Mouse (Mus musculus) v-Abl transformed pro-B cells (cell line): ENCODE measurements around the gene Syt15.

Experiments used
- in situ Hi-C, 2 experiments: fragments of 400-800 bp; cut with MboI; formaldehyde crosslinking; loops; one replicate each; pipeline ENCODE4 v1.15.1; 2025; ENCODE audit not compliant: unreplicated experiment in 2 of 2

Gene Syt15

GRCm38 (mm10) chr14:34219295-34219694, at the start of gene Syt15:
Gene Syt15, plus strand, starts transcription at chr14:34219595.
- in situ Hi-C loops, result no loop called here

- in situ Hi-C loops, result no loop called here
These were observed 48.3 kb upstream of the Syt15 start for GRCm38 (mm10) chr14:34171107-34171506.

GRCm38 (mm10) chr14:34179351-34179750, 40.0 kb upstream of the Syt15 start:
- in situ Hi-C loops, result no loop called here

GRCm38 (mm10) chr14:34183101-34183500, 36.3 kb upstream of the Syt15 start:
- in situ Hi-C loops, result no loop called here

GRCm38 (mm10) chr14:34188629-34189028, 30.8 kb upstream of the Syt15 start:
- in situ Hi-C loops, result loop anchor here in 1 of 2 experiments (5.0 kb wide), 1 partner anchor 41 kb away; no protein-coding TSS in a partner anchor

- in situ Hi-C loops, result no loop called here
These were observed 29.0 kb upstream of the Syt15 start for GRCm38 (mm10) chr14:34190361-34190760.

GRCm38 (mm10) chr14:34193879-34194278, 25.5 kb upstream of the Syt15 start:
- in situ Hi-C loops, result no loop called here

- in situ Hi-C loops, result no loop called here
These were observed 23.9 kb upstream of the Syt15 start for GRCm38 (mm10) chr14:34195466-34195865.

- in situ Hi-C loops, result no loop called here
These were observed 22.7 kb upstream of the Syt15 start for GRCm38 (mm10) chr14:34196706-34197105.

- in situ Hi-C loops, result no loop called here
These were observed 18.6 kb upstream of the Syt15 start for GRCm38 (mm10) chr14:34200738-34201230.

GRCm38 (mm10) chr14:34201231-34202035, 18.0 kb upstream of the Syt15 start, which contains the start of gene Gprin2:
Gene Gprin2, minus strand, starts transcription at chr14:34201653.
- in situ Hi-C loops, result no loop called here

GRCm38 (mm10) chr14:34207996-34208395, 11.4 kb upstream of the Syt15 start:
- in situ Hi-C loops, result no loop called here

GRCm38 (mm10) chr14:34208651-34209050, 10.7 kb upstream of the Syt15 start:
- in situ Hi-C loops, result no loop called here

GRCm38 (mm10) chr14:34209080-34209479, 10.3 kb upstream of the Syt15 start:
- in situ Hi-C loops, result no loop called here

- in situ Hi-C loops, result no loop called here
These were observed 9.5 kb upstream of the Syt15 start for GRCm38 (mm10) chr14:34209942-34210341.

- in situ Hi-C loops, result no loop called here
These were observed 3.8 kb upstream of the Syt15 start for GRCm38 (mm10) chr14:34215451-34216127.

GRCm38 (mm10) chr14:34219786-34220198, 397 bp downstream of the Syt15 start:
- in situ Hi-C loops, result no loop called here

- in situ Hi-C loops, result no loop called here
These were observed 1.0 kb downstream of the Syt15 start for GRCm38 (mm10) chr14:34220426-34220825.

GRCm38 (mm10) chr14:34221416-34222077, 2.2 kb downstream of the Syt15 start:
- in situ Hi-C loops, result no loop called here

GRCm38 (mm10) chr14:34223362-34223898, 4.0 kb downstream of the Syt15 start:
- in situ Hi-C loops, result no loop called here

- in situ Hi-C loops, result no loop called here
These were observed 6.6 kb downstream of the Syt15 start for GRCm38 (mm10) chr14:34225986-34226385.
